Mouse (Mus musculus): ENCODE results near the gene Myt1l. TPM values are rescaled to one million over a fixed set of nuclear protein-coding genes. Genes with fewer than 3 reads are reported as not detected.
A peak's percentile ranks its signal among the peaks of the same experiment; 100 is the strongest.

Myt1l gene
- polyA plus RNA-seq, 1 experiment from 2014 or later = 1.2 TPM

DNA sequence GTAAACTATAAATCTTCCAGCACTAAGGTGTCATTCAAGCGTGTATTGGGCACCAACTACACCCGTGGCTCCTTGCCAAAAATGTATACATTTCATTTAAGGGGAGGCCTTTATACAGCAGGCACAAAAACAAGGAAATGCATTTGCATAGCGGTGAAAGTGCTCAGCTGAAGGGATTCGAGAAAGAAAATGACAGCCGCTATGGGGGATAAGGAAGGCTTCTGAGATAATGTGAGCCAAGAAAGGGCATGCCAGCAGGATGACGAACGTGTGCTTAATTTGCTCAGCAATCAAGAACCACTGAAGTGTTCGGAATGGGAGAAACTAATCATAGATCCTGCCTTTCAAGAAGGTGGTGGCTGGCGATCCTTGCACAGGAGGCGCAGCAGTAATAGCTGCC, 170.8 kb downstream of the Myt1l start:
- Histone ChIP-seq H3K36me3 (no peaks in the 10 kb centered on the region), H3K27me3 (no peaks in the 10 kb centered on the region), H3K4me2 (no peak overlapping the region), H3K9ac (replicated peaks) (no peak overlapping the region), H3K4me3 (replicated peaks) (no peak overlapping the region), H3K27ac (no peak overlapping the region), H3K4me1 (replicated peaks) (peaks cover 44% of the 10 kb centered on the region), H3K9me3 (no peaks in the 10 kb centered on the region)
- no peak for ATAC-seq (ENCODE audit: insufficient number of reproducible peaks, insufficient read depth, low FRiP score, low TSS enrichment, low read depth)
- 56% methylated on average over 10 of the region's 10 CpGs for WGBS

DNA sequence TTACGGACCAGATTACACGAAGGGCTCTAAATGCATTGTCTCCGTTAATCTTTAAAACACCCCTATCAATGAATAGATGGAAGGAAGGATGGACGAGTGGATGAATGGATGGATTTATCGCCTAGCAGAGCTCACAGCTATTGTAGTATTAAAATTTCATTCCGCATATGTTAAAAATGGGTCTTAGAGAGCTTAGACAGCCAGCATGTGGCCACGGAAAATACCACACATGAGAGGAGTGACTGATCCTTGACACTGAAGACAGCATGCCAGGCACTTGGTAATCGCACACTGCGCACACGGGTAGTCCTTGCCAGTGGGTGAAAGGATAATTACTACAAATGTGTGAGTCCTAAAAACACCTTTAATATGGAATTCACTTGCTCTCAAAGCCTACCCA, 171.2 kb downstream of the Myt1l start:
- H3K36me3 ChIP-seq = no peaks in the 10 kb centered on the region

DNA sequence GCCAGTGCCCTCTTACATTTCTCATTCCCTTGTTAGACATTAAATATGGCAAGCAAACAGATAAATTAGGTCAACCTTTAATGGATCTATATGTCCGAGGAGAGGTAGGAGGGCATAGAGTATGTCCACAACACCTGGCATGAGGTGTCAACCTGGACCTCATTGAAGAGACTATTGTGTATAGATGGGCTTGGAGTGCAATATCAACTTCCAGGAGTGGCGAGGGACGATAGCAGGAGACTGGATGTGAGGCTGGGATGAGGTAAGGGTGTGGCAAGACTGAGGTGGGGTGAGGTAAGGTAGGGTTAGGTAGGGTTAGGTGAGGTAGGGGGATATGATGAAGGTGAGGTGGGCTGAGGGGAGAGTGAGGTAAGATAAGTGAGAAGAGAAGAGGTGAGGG, 171.8 kb downstream of the Myt1l start:
- no peak for ATAC-seq (ENCODE audit: insufficient number of reproducible peaks, insufficient read depth, low FRiP score, low TSS enrichment, low read depth)
- WGBS = 84% methylated on average over 3 of the region's 3 CpGs
- Histone ChIP-seq H3K27ac (no peak overlapping the region), H3K4me1 (replicated peaks) (peaks cover 44% of the 10 kb centered on the region), H3K27me3 (no peaks in the 10 kb centered on the region), H3K4me3 (replicated peaks) (no peak overlapping the region), H3K9ac (replicated peaks) (no peak overlapping the region), H3K4me2 (no peak overlapping the region), H3K9me3 (no peaks in the 10 kb centered on the region), H3K36me3 (no peaks in the 10 kb centered on the region)

More for the DNA sequence above, 171.2 kb downstream of the Myt1l start:
- H3K4me3 ChIP-seq (replicated peaks) = no peak overlapping the region
- no peak for ATAC-seq (ENCODE audit: insufficient number of reproducible peaks, insufficient read depth, low FRiP score, low TSS enrichment, low read depth)
- H3K27ac ChIP-seq = no peak overlapping the region
- no peak overlapping the region for H3K4me2 ChIP-seq
- no peak overlapping the region for H3K9ac ChIP-seq (replicated peaks)
- 79% methylated on average over 10 of the region's 10 CpGs for WGBS
- no peaks in the 10 kb centered on the region for H3K27me3 ChIP-seq
- H3K4me1 ChIP-seq (replicated peaks) = peaks cover 44% of the 10 kb centered on the region
- H3K9me3 ChIP-seq = no peaks in the 10 kb centered on the region

DNA sequence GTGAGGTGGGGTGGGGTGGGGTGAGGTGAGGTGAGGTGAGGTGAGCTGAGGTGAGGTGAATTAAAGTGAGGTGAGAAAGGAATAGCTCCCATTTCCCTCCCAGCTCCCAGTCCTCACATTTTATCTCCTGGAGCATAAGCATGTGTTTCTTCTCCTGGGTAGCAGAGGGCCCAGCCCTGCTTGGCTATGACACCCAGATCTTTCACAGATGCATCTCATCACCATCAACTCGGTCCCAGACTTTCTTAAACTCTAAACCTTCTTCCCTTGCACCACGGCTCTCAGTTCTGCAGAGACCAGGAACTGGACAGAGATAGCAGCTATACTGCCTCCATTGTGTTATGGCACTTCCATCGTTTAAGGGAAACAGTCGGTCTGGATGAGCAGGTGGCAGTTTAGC, 172.9 kb downstream of the Myt1l start:
- H3K36me3 ChIP-seq = no peaks in the 10 kb centered on the region
- WGBS = 60% methylated on average over 4 of the region's 4 CpGs
- H3K9ac ChIP-seq (replicated peaks) = no peak overlapping the region
- no peak overlapping the region for H3K4me3 ChIP-seq (replicated peaks)
- H3K4me2 ChIP-seq = no peak overlapping the region
- H3K27ac ChIP-seq = no peak overlapping the region
- ATAC-seq (ENCODE audit: insufficient number of reproducible peaks, insufficient read depth, low FRiP score, low TSS enrichment, low read depth) = no peak
- peaks cover 40% of the 10 kb centered on the region for H3K4me1 ChIP-seq (replicated peaks)
- no peaks in the 10 kb centered on the region for H3K27me3 ChIP-seq
- H3K9me3 ChIP-seq = no peaks in the 10 kb centered on the region

DNA sequence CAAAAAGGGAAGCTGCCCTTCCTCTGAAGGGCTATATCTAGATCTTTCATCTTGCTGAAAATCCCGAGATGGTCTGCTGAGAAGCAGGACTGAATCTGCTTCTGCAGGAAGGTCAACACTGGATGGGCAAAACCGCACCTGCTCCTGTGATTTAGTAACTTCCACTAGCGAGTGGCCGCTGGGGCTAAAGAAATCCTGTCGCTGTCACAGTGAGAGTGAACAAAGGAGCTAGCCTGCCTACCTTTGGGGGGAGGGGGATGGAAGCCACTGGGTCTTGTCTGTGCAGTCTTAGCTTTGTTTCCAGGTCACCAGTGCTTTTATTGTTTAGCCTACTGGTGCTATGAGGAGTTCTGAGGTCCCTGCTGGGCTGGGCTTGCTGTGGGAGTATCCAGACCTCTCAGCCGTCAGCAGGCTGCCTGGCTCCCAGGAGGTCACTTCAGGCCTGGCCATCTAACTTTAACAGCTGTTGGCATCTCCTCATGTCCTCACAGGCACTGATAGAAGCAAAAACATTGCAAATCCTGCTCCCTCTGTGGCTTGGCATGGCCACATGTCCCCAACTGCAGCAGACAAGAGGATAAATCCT, 173.6 kb downstream of the Myt1l start:
- Histone ChIP-seq H3K27ac (no peak overlapping the region), H3K36me3 (no peaks in the 10 kb centered on the region), H3K4me1 (replicated peaks) (peaks cover 40% of the 10 kb centered on the region), H3K9ac (replicated peaks) (no peak overlapping the region), H3K9me3 (no peaks in the 10 kb centered on the region), H3K27me3 (no peaks in the 10 kb centered on the region), H3K4me3 (replicated peaks) (no peak overlapping the region), H3K4me2 (no peak overlapping the region)
- 32% methylated on average over 6 of the region's 6 CpGs for WGBS
- no peak for ATAC-seq (ENCODE audit: insufficient number of reproducible peaks, insufficient read depth, low FRiP score, low TSS enrichment, low read depth)

DNA sequence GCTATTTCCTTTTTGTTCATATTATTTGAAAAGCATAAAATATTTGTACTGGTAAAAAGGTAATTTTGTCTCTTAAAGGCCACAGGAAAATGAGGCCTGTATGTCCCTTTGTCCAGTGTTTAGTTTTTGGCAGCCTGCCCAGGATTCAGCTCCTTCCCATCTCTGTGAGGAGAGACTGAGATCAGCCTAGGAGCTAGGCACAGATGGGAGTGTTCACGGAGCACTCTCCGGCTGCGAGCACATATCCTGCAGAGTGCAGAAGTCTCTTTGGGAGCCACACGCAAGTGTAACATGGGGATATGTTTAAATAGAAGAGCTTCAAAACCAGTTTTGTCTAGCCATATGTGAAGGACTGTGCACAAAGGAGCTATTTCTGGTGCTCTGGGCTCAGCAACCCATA, 174.4 kb downstream of the Myt1l start:
- Histone ChIP-seq H3K9ac (replicated peaks) (no peak overlapping the region), H3K27ac (peak overlapping the region; percentile 29; the same call in 1 of the 2 replicates), H3K4me2 (no peak overlapping the region), H3K27me3 (no peaks in the 10 kb centered on the region), H3K4me3 (replicated peaks) (no peak overlapping the region), H3K36me3 (no peaks in the 10 kb centered on the region), H3K4me1 (replicated peaks) (peaks cover 37% of the 10 kb centered on the region), H3K9me3 (no peaks in the 10 kb centered on the region)
- 62% methylated on average over 4 of the region's 4 CpGs for WGBS
- ATAC-seq (ENCODE audit: insufficient number of reproducible peaks, insufficient read depth, low FRiP score, low TSS enrichment, low read depth) = no peak

DNA sequence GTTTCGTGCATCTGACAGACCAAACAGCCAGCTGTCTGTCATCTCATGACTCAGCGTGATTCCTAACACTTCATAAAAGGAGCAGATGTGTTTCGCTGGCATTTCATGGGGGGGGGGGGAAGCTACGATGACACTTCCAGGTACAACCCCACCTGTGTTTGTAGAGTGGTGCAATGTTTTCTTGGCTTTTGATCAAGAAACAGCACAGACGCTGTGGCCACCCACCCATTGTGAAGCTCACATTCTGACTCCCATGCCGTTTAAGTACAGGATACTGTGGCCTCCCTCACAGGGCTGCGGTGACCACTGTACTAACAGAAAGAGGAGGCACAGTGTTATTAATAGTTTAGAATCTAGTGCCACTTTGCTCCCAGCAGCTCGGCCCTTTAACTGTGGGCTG, 175.4 kb downstream of the Myt1l start:
- Histone ChIP-seq H3K27ac (no peak overlapping the region), H3K27me3 (no peaks in the 10 kb centered on the region), H3K9ac (replicated peaks) (no peak overlapping the region), H3K36me3 (no peaks in the 10 kb centered on the region), H3K4me1 (replicated peaks) (peaks cover 28% of the 10 kb centered on the region), H3K9me3 (no peaks in the 10 kb centered on the region), H3K4me3 (replicated peaks) (no peak overlapping the region), H3K4me2 (no peak overlapping the region)
- WGBS = 56% methylated on average over 8 of the region's 8 CpGs
- ATAC-seq (ENCODE audit: insufficient number of reproducible peaks, insufficient read depth, low FRiP score, low TSS enrichment, low read depth) = no peak

DNA sequence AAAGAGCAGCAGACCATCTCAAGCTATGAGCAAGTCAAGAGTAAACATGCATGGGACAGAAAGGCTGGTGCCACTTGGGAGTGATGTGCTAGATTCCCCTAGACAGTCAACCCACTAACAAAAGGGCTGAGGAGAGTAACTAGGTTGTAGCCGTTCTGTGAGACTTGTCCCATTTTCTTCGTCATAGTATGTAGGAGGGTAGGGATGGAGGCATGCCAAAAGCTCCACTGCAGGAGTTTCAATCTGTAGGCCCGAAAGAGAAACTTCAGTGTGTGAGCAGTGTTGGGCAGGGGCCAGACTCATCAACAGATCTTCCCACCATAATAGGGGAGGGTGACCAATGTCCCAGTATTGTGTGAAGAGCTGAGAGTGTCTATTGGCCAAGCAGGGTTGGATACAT, 178.9 kb downstream of the Myt1l start:
- Histone ChIP-seq H3K36me3 (no peaks in the 10 kb centered on the region), H3K4me2 (no peak overlapping the region), H3K4me3 (replicated peaks) (no peak overlapping the region), H3K27me3 (no peaks in the 10 kb centered on the region), H3K9me3 (no peaks in the 10 kb centered on the region), H3K27ac (no peak overlapping the region), H3K9ac (replicated peaks) (no peak overlapping the region), H3K4me1 (replicated peaks) (peaks cover 15% of the 10 kb centered on the region)
- 83% methylated on average over 3 of the region's 3 CpGs for WGBS
- no peak for ATAC-seq (ENCODE audit: insufficient number of reproducible peaks, insufficient read depth, low FRiP score, low TSS enrichment, low read depth)

DNA sequence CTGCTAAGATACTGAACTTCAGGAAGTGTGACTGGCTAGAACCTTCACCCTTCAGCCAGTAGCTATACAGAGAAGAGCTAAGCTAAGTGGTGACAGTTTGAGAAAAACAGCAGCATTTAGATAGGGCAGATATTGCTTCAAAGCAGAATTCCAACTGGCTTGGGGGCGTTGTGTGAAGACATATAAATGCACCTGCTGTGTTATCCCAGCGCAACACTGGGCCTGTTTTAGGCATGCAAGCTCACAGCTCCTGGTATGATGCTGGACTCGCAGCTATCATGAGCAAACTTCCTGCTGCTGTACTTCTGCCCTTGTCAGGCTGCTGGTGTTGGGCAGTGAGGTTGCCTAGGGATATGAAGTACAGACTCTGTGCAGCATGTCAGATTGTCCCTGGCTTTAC, 180.0 kb downstream of the Myt1l start:
- no peaks in the 10 kb centered on the region for H3K27me3 ChIP-seq
- no peak overlapping the region for H3K27ac ChIP-seq
- H3K4me1 ChIP-seq (replicated peaks) = peaks cover 4% of the 10 kb centered on the region
- H3K4me3 ChIP-seq (replicated peaks) = no peak overlapping the region
- no peaks in the 10 kb centered on the region for H3K9me3 ChIP-seq
- ATAC-seq (ENCODE audit: insufficient number of reproducible peaks, insufficient read depth, low FRiP score, low TSS enrichment, low read depth) = no peak
- 75% methylated on average over 3 of the region's 3 CpGs for WGBS
- H3K4me2 ChIP-seq = no peak overlapping the region
- no peak overlapping the region for H3K9ac ChIP-seq (replicated peaks)
- H3K36me3 ChIP-seq = no peaks in the 10 kb centered on the region

DNA sequence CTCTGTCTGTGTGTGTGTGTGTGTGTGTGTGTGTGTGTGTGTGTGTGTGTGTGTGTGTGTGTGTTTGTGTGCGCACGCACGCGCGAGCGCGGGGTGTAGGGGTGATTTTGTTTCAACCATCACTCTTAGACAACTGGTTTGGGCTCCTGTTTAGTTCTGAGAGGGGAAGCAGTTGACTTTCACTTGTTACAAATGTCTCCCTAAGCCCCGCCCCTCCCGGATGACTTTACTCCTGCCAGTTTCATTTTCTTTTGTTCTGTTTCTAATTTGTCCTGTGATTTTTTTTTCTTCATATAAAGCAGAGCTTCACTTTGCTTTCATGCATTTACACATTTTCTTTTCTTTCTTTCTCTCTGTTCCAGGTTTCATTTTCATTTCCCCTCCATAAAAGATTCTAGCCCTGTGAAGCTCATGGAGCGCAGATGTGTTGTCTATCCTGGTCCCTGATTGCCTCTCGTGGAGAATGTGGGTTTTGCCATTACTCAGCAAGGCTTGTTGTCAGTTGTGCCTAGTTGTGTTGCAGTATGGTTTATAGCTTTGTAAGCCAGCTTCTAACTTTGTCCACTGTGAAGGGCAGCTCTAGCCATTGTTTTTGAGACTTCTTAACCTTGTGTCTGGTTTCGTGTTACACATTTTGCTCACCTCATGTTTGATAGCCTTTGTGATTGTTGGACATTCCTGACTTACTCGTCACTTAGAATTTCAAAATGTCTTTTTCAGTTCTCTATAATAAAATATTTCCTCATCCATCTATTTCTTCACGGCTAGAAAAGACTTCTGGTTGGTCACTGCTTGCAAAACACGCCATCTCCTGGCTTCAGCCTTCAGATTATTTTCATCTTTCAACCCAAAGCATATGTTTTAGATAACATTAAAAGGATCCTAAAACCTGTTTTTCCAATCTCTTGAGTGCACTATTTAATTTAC, 184.9 kb downstream of the Myt1l start:
- Histone ChIP-seq H3K27ac (no peak overlapping the region), H3K36me3 (no peaks in the 10 kb centered on the region), H3K4me1 (replicated peaks) (no peaks in the 10 kb centered on the region), H3K27me3 (no peaks in the 10 kb centered on the region), H3K4me3 (replicated peaks) (no peak overlapping the region), H3K9me3 (no peaks in the 10 kb centered on the region), H3K9ac (replicated peaks) (no peak overlapping the region), H3K4me2 (no peak overlapping the region)
- no peak for ATAC-seq (ENCODE audit: insufficient number of reproducible peaks, insufficient read depth, low FRiP score, low TSS enrichment, low read depth)
- 82% methylated on average over 15 of the region's 15 CpGs for WGBS

DNA sequence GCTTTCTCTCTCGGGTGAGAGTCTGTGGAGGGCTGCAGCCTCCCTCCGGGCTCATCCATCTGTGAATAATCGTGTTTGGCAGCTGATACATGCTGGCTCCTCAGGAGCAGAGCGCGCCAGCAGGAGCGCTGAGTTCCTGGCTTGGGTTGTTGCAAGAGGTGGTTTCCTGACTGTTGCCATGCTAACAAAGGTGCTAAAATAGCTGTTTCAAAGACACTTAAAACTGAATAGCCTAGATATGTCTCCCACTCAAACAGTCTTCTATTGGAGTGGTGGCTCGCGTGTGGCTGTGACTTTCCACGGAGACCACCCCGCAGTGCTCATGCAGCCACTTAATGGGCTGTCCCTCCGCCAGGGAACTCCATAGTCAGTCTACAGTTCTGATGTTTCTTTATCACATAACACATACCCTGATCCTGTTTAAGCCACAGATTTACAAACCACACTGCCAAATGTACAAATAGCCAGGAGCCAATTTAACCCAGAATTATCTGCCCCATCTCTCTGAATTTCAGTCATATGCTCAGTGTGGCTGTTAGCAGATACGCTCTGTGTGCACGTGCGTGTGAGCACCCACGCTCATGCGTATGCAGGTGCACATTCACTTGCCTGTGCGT, 195.6 kb downstream of the Myt1l start:
- H3K27ac ChIP-seq = no peak overlapping the region
- no peak overlapping the region for H3K9ac ChIP-seq (replicated peaks)
- ATAC-seq (ENCODE audit: insufficient number of reproducible peaks, insufficient read depth, low FRiP score, low TSS enrichment, low read depth) = no peak
- no peaks in the 10 kb centered on the region for H3K27me3 ChIP-seq
- no peaks in the 10 kb centered on the region for H3K4me1 ChIP-seq (replicated peaks)
- H3K4me3 ChIP-seq (replicated peaks) = no peak overlapping the region
- WGBS = 90% methylated on average over 17 of the region's 17 CpGs
- no peak overlapping the region for H3K4me2 ChIP-seq
- no peaks in the 10 kb centered on the region for H3K36me3 ChIP-seq
- no peaks in the 10 kb centered on the region for H3K9me3 ChIP-seq

All from limb, embryonic 12.5 days (tissue).